Mouse (Mus musculus): ENCODE results near the gene Mief1.

Gene Mief1

DNA sequence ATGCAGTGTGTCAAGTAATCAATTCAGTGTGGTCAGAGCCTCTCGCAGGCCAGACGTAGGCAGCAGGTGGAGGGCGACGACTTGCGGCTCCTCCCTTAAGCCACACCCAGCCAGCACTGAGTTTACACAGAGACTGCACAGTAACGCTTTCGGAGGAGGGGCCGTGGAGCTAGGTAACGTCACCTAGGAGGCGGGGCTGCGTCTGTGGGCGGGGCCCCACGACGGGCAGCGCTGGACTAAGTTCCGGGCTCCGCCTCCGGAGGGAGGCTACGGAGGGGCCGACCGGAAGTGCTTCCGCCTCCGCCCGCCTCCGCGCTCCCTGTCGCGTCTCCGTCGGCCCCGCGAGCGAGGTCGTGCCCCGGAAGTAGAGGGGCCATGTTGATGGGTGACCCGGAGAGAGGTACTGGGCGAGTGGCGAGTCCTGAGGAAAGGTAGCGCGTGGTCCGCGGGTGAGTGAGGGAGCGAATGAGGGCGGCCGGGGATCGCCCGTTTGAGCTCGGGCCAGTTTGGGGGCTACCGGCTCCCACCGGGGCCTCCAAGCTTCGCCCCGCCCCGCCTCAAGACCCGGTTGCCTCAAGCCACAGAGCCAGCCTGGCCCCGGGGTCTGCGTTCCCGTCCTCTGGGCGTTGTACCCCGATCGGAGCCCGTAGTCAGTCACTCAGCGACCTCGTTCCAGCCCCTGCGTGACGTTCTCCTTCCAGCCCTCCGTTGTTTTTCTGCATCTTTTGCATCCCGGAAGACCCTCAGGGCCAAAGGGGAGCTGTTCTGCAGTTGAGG, at the start of gene Mief1:
Mief1 (plus strand) TSS at position 286 of the 777 bp plus-strand sequence.
- in situ Hi-C loops (cut with MboI; ENCODE audit: low sequenced_read_pairs), result no loop called here

DNA sequence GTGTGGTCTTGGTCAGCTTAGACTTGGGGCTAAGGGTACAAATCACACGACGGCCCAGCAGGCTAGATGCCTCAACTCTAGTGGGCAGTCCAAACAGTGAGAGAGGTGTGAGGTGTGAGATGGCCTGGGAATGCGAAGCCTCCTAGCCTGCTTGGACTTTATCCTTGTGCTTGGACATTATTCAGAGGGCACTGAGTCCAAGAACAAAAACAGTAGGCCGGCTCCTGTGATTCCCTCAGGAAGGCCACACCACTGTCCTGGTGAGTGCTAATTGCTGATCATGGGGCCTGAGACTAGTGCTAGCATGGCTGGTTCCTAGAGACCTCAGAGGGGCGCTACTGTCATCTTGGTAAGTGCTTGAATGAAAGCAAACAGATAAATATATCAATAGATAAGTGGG, 44.9 kb upstream of the Mief1 start:
- in situ Hi-C loops (cut with MboI; ENCODE audit: low sequenced_read_pairs), result no loop called here

DNA sequence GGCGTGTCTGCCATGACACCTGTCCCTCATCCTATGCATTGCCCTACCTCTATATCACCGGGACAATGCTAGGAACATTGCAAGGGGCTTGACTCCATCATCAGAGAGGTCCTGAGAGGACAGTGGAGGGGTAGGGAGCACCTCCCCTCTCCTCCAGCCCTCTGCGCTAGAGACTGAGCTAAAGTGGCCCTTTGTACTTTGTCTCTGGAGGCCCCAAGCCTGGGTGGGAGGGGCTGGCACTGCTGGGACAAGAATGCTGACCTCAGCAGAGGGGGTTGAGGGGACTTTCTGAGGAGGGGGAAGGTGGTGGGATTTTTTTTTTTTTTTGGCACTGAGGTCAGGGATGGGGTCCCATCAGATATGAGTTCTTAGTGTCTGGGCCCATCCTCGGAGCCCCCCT, 43.7 kb upstream of the Mief1 start:
- in situ Hi-C loops (cut with MboI; ENCODE audit: low sequenced_read_pairs), result no loop called here

DNA sequence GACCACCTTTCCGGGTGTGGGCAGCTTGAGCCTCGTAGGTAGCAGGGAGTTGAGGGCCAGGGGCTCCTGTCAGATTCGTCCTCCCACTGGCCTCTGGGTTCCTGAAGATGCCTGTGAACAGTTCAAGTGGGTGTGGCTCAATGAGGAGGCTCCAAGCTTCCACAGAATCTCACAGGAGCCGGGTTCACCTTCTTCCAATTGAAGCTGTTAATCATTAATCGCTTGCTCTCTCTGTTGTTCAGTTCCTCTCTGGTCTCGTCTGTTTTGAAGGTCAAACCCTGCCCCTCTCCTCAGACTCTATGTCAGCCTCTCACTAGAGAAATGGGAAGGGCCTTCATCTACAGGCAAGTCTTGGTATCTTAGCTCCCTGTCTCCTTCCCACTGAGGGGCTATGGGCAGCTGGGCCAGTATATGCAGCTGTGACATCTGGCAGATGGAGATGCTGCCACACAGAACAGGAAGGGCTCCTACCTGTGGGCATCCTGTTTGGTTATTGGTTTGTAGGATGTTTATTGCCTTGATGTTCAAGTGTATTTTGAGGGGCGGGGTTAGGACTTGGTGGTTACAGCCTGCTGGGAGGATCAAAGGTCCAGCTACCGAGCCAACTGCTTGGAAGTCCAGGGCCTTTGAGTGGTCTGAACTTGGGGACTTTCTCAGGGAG, 42.1 kb upstream of the Mief1 start:
- in situ Hi-C loops (cut with MboI; ENCODE audit: low sequenced_read_pairs), result no loop called here

DNA sequence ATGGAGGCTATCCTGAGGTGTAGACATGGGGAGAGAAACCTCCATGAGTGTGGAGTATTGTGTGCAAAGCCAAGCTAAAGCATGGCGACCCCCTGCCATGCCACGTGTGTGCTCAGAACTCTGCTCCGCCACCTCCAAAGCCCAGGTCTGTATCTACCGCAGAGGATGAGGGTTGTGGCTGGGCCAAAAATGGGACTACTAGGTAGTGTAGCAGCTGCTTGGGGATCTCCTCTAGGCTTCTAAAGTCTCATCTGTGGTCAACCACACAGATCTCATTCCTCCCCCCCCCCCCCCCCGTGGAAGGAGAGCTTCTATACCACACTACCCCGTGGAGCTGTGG, 41.6 kb upstream of the Mief1 start:
- in situ Hi-C loops (cut with MboI; ENCODE audit: low sequenced_read_pairs), result no loop called here

DNA sequence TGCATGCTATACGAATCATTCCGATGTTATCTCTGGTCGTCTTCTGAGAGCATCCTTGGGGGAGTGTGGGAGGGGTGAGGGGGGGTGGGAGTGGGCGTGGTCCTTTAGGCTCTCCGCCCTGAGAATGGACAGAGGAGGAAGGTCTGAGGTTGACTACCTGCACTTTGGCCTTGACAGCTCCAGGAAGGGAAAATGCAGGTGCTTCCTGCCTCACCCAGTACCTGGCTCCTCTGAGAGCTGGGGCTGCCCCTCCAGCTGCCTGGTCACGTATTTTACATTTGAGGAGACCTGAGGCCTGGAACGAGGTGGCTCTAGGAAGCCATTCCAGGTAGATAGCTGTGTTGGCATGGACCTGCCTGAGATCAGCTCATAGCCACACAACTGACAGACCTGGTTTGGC, 41.0 kb upstream of the Mief1 start:
- in situ Hi-C loops (cut with MboI; ENCODE audit: low sequenced_read_pairs), result no loop called here

GRCm38 (mm10) chr15:80199556-80199955, 34.3 kb upstream of the Mief1 start:
- in situ Hi-C loops (cut with MboI; ENCODE audit: low sequenced_read_pairs), result no loop called here

GRCm38 (mm10) chr15:80202111-80202775, 31.6 kb upstream of the Mief1 start:
- in situ Hi-C loops (cut with MboI; ENCODE audit: low sequenced_read_pairs), result no loop called here

GRCm38 (mm10) chr15:80203406-80203805, 30.4 kb upstream of the Mief1 start:
- in situ Hi-C loops (cut with MboI; ENCODE audit: low sequenced_read_pairs), result no loop called here

DNA sequence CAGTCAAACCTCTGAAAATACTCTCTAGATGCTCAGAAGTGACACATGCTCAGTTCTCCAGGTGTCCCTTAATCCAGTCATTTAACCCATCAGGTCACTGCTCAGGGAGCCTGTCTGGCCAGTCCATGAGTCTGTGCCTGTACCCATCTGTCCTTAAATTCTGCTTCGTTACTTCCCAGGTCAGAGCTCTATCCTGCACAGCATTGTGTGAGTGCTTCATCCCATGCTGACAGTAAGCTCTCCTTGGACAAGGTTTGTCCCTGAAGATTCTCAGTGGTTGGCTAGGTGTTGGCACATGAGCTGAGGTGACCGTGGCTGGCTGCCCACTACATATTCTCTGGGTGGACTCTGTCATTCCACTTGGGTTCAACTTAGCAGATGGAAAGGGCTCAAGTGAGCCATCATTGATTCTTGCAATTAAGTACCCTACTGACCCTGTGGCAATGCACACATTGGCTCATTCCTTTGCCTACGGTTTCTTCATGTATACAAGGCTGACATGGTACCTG, 27.7 kb upstream of the Mief1 start:
- in situ Hi-C loops (cut with MboI; ENCODE audit: low sequenced_read_pairs), result no loop called here

- in situ Hi-C loops (cut with MboI; ENCODE audit: low sequenced_read_pairs), result no loop called here
Measured at GRCm38 (mm10) chr15:80208446-80208845, 25.4 kb upstream of the Mief1 start.

DNA sequence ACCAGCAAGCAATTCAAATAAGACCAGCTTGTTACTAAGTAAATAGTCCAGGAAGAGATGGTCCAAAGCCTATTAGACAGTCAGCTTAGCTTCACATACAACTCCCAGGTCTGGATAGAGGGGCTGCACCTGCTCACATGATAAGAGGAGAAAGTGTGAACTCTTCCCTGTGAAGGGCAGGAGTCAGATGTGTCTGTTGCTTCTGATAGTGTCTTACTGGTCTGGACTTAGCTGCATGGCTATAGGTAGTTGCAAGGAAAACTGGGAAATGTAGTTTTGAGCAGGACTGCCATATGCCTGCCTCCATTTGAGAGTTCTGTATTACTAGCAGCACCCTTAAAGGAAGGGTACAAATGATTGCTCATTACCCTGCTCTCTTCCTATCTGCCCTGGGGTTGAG, 20.1 kb upstream of the Mief1 start:
- in situ Hi-C loops (cut with MboI; ENCODE audit: low sequenced_read_pairs), result no loop called here

DNA sequence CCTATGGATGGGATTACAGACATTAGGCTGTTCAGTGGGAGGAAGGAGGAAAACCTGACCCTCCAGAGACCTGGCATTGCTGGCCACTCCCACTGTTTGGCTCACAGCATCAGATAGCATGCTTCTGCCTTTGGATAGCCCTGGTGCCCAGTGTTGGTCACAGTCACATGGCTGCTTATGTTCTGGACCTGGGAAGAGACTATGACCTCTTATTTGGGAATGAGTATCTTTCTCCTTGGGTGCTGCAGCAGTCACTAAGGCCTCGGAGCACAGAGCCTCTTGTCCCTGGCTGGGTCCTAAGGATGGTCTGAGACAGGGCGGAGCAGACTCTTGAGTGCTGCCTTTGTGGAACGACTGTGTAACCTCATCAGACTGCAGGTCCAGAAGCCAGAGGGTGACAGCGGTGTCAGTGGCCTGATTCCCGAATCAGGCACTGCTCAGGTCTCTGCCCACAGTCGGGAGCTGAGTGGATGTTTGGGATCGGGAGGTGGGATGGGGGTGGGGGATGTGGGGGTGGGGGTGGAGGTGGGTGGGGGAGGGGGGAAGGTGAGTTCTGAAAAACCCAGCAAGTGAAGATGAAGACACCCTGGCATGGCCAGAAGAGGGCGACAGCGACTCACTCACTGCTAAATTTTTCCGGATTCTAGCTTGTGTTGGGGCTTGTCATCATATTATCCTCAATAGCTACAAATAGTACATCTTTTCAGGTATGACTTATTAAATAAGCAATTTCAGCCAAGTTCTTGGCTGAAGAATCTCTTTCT, 17.9 kb upstream of the Mief1 start:
- in situ Hi-C loops (cut with MboI; ENCODE audit: low sequenced_read_pairs), result no loop called here

GRCm38 (mm10) chr15:80216480-80216820, 17.4 kb upstream of the Mief1 start:
- in situ Hi-C loops (cut with MboI; ENCODE audit: low sequenced_read_pairs), result no loop called here

- in situ Hi-C loops (cut with MboI; ENCODE audit: low sequenced_read_pairs), result no loop called here
Measured at GRCm38 (mm10) chr15:80217476-80217875, 16.3 kb upstream of the Mief1 start.

- in situ Hi-C loops (cut with MboI; ENCODE audit: low sequenced_read_pairs), result no loop called here
Measured at GRCm38 (mm10) chr15:80219211-80219610, 14.6 kb upstream of the Mief1 start.

DNA sequence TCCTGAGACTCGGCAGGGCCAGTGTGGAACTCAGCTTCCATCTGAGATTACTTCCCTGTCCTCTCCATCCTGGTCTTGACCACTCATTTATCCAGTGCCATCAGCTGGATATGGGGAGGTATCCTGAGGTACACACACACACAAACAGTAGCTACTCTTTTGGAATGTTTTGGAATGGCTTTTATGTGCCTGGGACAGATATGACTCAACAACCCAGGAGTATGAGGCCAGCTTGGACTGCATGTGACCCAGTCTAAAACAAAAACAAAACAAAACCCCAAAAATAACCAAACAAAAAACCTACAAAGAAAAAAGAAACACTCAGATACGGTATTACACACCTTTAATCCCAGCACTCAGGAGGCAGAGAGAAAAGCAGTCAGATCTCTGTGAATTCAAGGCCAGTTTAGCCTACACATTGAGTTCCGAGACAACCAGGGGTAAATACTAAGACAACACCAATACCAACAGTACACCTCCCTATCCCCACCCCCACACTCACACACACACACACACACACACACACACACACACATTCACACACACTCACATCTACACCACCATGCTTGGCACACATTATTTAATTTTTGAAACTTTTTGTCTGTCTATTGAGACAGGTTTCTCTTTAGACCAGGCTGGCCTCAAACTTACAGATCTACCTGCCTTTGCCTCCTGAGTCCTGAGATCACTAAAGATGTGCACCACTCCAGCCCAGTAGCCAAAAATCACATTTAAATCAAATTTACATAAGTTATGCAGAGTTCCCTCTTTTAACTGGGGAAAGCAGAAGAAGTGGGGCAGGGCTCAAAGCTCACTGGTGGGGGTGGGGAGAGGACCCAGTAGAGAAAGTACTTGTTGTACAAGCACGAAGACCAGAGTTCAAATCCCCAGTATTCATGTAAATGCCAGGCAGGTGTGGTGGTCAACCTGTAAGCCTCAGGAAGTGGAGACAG, 13.8 kb upstream of the Mief1 start:
- in situ Hi-C loops (cut with MboI; ENCODE audit: low sequenced_read_pairs), result loop anchor here (10.0 kb wide), 1 partner anchor 125 kb away; the partner anchor contains the start of genes Rpl3 and Syngr1

DNA sequence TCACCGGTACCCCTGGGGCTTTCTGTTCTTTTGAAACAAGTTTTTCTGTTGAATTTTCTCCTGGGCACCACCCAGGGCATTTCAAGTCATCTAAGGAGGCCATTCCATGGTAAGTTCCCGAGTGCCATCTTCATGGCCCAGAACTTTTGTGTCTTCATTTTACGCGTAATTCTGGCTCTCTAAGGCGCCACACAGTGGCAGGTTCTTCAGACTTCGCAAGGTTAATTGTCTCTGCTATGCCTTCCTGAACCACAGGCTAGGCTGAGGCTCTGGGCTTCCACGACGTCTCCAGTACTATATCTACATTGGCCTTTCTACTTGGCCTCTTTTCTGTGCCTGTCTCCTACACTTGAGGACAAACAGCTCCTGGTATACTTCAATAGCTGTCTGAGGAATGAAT, 12.8 kb upstream of the Mief1 start:
- in situ Hi-C loops (cut with MboI; ENCODE audit: low sequenced_read_pairs), result loop anchor here (10.0 kb wide), 1 partner anchor 126 kb away; the partner anchor contains the start of genes Rpl3 and Syngr1

- in situ Hi-C loops (cut with MboI; ENCODE audit: low sequenced_read_pairs), result loop anchor here (10.0 kb wide), 1 partner anchor 129 kb away; the partner anchor contains the start of genes Rpl3 and Syngr1
Measured at GRCm38 (mm10) chr15:80223751-80224150, 10.1 kb upstream of the Mief1 start.

DNA sequence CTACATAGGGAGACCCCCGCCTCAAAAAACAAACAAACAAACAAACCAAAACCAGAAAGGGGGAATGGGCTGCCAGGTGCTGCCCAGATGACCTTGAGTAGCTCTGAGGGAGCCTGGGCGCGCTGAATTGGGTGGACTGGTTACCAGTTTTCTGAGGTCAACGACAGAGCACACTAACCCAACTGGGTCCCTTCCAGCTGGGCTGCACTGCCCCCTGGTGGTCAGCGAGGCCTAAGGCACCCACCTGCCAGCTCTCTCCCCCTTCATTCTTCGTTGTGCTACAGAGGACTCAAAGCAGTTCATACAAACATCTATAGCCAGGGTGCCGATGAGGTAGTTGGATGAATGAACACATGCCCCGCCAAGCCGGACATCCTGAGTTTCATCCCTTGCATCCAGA, 8.6 kb upstream of the Mief1 start:
- in situ Hi-C loops (cut with MboI; ENCODE audit: low sequenced_read_pairs), result loop anchor here (10.0 kb wide), 1 partner anchor 130 kb away; the partner anchor contains the start of genes Rpl3 and Syngr1
